Mouse (Mus musculus): Measurements from ENCODE around the gene Zfp212.
"Not testable (repeated sequence)": the region's sequence is repeated elsewhere in the genome, so short reads cannot be mapped to it uniquely, and the experiment has no call there.

Gene Zfp212

DNA sequence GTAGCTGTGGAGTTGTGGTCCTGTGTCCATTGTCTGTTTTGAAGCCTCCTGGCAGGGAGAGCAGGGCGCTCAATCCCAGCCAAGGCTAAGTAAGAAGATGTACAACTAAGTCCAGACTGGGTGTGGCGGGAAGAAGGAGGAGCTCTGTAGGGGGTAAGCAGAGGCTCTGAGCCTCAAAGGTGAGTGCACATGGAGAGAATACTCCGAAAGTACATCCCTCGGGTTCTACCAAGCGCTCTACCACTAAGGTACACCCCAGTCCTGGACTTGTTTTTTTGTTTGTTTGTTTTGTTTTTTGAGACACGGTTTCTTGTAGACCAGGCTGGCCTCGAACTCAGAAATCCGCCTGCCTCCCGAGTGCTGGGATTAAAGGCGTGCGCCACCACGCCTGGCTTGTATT is 22.2 kb downstream of the Zfp212 start:
- DNase-seq (ENCODE audit: low read depth, low spot score), result no peak

- DNase-seq (ENCODE audit: low read depth, low spot score), result peak; percentile 52
Observed at GRCm38 (mm10) chr6:47943021-47943691, 22.9 kb downstream of the Zfp212 start.

GRCm38 (mm10) chr6:47943721-47944120 is 23.4 kb downstream of the Zfp212 start:
- no peak for DNase-seq (ENCODE audit: low read depth, low spot score)

- no peak for DNase-seq (ENCODE audit: low read depth, low spot score)
Observed at GRCm38 (mm10) chr6:47947388-47947787, 27.1 kb downstream of the Zfp212 start.

DNA sequence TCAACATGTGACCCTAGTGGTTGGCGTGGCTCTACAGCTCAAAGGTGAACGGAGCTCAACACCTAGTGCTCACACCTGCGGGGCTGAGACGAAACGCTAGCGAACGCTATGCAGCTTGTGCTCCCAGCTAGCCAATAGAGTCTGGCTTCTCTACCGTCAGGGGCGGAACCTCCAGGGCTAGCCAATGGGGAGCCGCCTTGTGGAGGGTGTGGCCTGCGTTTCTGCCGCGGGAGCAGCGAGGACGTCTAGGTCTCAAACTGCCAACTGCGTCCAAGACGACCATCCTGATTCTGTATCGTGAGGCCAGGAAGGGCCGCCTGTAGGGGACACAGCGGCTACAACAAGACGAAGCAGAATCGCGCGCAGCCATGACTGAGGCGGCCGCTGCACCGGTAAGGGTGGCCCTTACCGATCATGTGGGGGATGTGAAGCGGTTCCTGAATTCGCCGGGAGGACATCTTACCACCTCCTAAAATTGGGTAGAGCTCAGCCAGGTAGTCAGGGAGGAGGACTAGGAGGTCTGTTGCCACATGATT is 33.0 kb downstream of the Zfp212 start, which contains the start of gene Zfp956:
Gene Zfp956, plus strand, starts transcription at position 200 of the 536 bp plus-strand sequence.
- DNase-seq (ENCODE audit: low read depth, low spot score), result peak; percentile 79

DNA sequence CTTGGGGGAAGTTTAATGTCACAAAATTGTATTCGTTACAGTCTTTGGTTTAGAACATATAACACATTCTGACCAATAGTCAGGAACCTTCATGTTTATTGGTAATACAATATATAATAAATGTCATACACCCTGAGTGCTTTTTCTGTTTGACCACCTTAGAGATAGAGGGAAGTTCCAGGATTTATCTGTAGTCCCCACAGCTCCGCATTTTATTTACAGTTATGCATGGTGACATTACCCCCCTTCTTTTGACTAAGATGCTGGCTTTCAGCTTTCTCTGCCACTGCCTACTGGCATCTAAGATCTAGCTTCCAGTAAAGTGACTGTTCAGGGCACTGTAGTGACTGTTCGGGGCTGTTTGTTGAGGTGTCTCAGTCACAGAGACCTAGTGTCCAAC is 34.1 kb downstream of the Zfp212 start:
- DNase-seq (ENCODE audit: low read depth, low spot score), result no peak

GRCm38 (mm10) chr6:47957816-47958215 is 37.5 kb downstream of the Zfp212 start:
- DNase-seq (ENCODE audit: low read depth, low spot score), result no peak

GRCm38 (mm10) chr6:47960685-47961421 is 40.6 kb downstream of the Zfp212 start:
- DNase-seq (ENCODE audit: low read depth, low spot score), result no peak

DNA sequence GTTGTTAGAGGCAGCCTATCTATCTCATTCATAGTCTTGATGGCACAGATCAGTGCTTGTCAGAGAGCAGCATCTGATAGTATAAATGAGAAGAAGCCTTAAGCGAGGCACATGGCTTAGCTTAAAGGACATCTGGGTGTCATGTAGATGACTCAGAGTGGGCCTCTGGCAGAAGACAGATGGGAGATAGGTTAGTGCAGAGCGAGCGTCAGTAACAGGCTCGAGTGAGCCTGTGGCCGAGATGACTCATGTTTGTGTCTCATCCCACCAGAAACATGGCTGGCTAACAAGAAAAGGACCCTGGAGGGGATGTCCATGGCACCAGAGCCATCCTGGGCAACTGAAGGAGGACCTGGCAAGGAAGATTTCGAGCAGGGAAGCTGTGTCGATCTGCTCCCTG is 42.8 kb downstream of the Zfp212 start:
- DNase-seq (ENCODE audit: low read depth, low spot score), result no peak

DNA sequence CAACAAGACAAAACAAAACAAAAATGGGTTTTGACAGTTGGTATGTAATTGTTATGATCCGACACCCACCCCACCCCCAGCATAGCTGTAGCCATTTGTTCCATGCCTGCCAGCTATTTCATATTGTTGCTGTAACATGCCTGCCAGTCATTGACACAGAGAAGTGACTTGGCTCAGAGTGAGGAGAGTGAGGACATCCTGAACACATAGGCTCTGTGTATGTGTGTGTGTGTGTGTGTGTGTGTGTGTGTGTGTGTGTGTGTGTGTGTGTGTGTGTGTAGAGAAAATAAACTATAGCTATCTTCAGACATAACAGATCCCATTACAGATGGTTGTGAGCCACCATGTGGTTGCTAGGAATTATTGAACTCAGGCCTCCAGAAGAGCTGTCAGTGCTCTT is 47.9 kb downstream of the Zfp212 start:
- DNase-seq (ENCODE audit: low read depth, low spot score), result not testable (repeated sequence)

DNA sequence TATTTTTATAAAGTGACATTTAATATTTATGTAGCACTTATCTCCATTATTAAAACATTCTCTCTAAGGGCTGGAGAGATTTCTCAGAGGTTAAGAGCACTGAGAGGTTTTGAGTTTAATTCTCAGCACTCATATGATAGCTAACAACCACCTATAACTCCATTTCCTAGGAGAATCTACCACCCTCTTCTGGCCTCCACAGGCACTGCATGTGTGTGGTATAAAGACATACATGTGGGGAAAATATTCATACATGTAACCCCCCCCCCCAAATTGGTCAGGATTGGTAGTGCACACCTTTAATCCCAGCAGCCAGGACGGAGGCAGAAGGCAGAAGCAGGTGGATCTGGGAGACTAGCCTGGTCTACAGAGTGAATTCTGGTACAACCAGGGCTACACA is 54.3 kb downstream of the Zfp212 start:
- DNase-seq (ENCODE audit: low read depth, low spot score), result no peak

DNA sequence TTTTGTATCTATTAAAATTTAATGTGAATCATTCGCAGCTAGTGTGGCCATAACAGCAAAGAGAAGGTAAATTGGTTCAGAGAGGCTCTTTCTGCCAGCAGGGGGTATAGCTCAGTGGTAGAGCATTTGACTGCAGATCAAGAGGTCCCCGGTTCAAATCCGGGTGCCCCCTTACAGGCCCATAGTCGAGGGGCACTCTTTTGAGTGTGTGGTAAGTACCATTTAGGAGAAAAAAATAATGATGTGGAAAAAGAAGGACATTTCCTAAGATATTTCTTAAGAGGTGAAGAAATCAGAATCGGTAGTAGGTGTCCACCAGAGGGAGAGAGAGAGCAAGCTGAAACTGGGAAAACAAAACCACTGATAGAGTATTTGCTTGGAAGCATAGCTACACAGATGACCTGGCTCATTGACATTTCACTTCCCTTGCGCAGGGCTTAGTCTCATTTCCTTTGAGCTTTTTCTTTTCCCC is 58.7 kb downstream of the Zfp212 start:
- DNase-seq (ENCODE audit: low read depth, low spot score), result peak; percentile 37
